In the genomic region with DNA sequence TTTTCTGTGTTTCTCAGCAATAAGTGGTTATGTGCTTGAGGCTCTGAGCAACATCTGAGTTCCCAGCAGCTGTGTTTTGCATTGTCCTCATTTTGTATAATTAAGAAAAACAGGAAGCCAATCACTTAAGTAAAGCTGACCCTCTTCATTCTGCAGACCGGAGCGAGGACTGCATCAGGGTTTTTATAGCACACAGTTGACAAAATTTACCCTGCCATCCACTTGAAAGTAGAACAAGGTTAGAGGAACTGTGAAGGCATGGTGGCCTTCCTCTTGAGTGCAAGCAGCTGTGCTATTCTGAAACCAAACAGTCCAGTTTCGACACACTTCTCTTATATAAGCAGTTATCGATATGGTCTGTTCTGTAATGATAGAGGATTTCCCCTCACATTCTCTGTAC, we compare ENCODE assay signal across 20 mouse cellular contexts.
DNase-seq lines count a peak whose midpoint lies in the region; ATAC-seq and TF ChIP-seq lines count a peak whose summit lies in the region.
"Had no signal": no experiment of that assay in that cellular context is flagged by ENCODE, and none has a peak within 500 bp of the region (broad histone marks: within the 10 kb centered on the region; RNA-seq: fewer than 3 reads in every experiment).

No protein-coding gene starts in this region.

- ATAC-seq in forebrain, embryonic 14.5 days: no peak
- ATAC-seq in forebrain, embryonic 12.5 days (ENCODE audit: low FRiP score): no peak
- ATAC-seq in intestine, embryonic 15.5 days: peak; percentile 61; the same call in 1 of the 2 replicates
- ATAC-seq in intestine, postnatal 0 days: no peak
- ATAC-seq: hindbrain, postnatal 0 days had no signal

- no peaks in the 10 kb centered on the region for H3K9me3 ChIP-seq in forebrain, embryonic 14.5 days (replicated peaks; ENCODE audit: control insufficient read depth, low read length)
- H3K9me3 ChIP-seq in forebrain, embryonic 12.5 days: no peaks in the 10 kb centered on the region
- no peaks in the 10 kb centered on the region for H3K9me3 ChIP-seq in intestine, embryonic 15.5 days
- no peaks in the 10 kb centered on the region for H3K9me3 ChIP-seq in intestine, postnatal 0 days (ENCODE audit: control insufficient read depth)
- H3K9me3 ChIP-seq in CH12.LX (replicated peaks; ENCODE audit: low read length): no peaks in the 10 kb centered on the region
- H3K9me3 ChIP-seq: embryonic facial prominence, embryonic 12.5 days; heart, embryonic 15.5 days; hindbrain, embryonic 13.5 days had no signal

- H3K27me3 ChIP-seq in forebrain, embryonic 14.5 days (replicated peaks; ENCODE audit: control insufficient read depth, insufficient read depth, low read length): no peaks in the 10 kb centered on the region
- no peaks in the 10 kb centered on the region for H3K27me3 ChIP-seq in forebrain, embryonic 12.5 days
- no peaks in the 10 kb centered on the region for H3K27me3 ChIP-seq in intestine, embryonic 15.5 days (replicated peaks)
- H3K27me3 ChIP-seq in intestine, postnatal 0 days (replicated peaks; ENCODE audit: control insufficient read depth, insufficient read depth, low read length): no peaks in the 10 kb centered on the region
- H3K27me3 ChIP-seq in CH12.LX (replicated peaks): no peaks in the 10 kb centered on the region
- H3K27me3 ChIP-seq: embryonic facial prominence, embryonic 12.5 days; heart, embryonic 15.5 days; hindbrain, embryonic 13.5 days had no signal

- no peak overlapping the region for H3K4me2 ChIP-seq in forebrain, embryonic 14.5 days (ENCODE audit: low read length)
- H3K4me2 ChIP-seq in forebrain, embryonic 12.5 days: no peak overlapping the region
- H3K4me2 ChIP-seq in intestine, embryonic 15.5 days (replicated peaks): no peak overlapping the region
- H3K4me2 ChIP-seq in intestine, postnatal 0 days (replicated peaks; ENCODE audit: low read depth): no peak overlapping the region
- no peak overlapping the region for H3K4me2 ChIP-seq in CH12.LX (ENCODE audit: insufficient read depth, low read depth, poor library complexity, severe bottlenecking)
- H3K4me2 ChIP-seq: embryonic facial prominence, embryonic 12.5 days; heart, embryonic 11.5 days; heart, embryonic 15.5 days; hindbrain, embryonic 13.5 days had no signal

- no peak overlapping the region for H3K9ac ChIP-seq in forebrain, embryonic 14.5 days (ENCODE audit: low read length)
- H3K9ac ChIP-seq in forebrain, embryonic 12.5 days: no peak overlapping the region
- H3K9ac ChIP-seq in intestine, embryonic 15.5 days: no peak overlapping the region
- no peak overlapping the region for H3K9ac ChIP-seq in intestine, postnatal 0 days (ENCODE audit: low read depth, low read length)
- H3K9ac ChIP-seq in CH12.LX (ENCODE audit: insufficient read depth, low read depth): no peak overlapping the region
- H3K9ac ChIP-seq: embryonic facial prominence, embryonic 12.5 days; heart, embryonic 15.5 days; hindbrain, embryonic 13.5 days had no signal

- H3K4me1 ChIP-seq in forebrain, embryonic 14.5 days (ENCODE audit: control insufficient read depth, insufficient read depth, low read length): no peaks in the 10 kb centered on the region
- H3K4me1 ChIP-seq in forebrain, embryonic 12.5 days: no peaks in the 10 kb centered on the region
- no peaks in the 10 kb centered on the region for H3K4me1 ChIP-seq in intestine, embryonic 15.5 days (replicated peaks)
- H3K4me1 ChIP-seq in intestine, postnatal 0 days (replicated peaks; ENCODE audit: control insufficient read depth, insufficient read depth, low read length): no peaks in the 10 kb centered on the region
- H3K4me1 ChIP-seq in CH12.LX (ENCODE audit: control insufficient read depth in 1 of 2, insufficient read depth in 2 of 2): peaks cover 0 to 7% of the 10 kb centered on the region in 2 experiments; a peak in 1 of 4 replicates
- H3K4me1 ChIP-seq: embryonic facial prominence, embryonic 12.5 days; heart, embryonic 15.5 days; hindbrain, embryonic 13.5 days had no signal

- WGBS in forebrain, embryonic 14.5 days: 78% methylated on average over 4 of the region's 4 CpGs
- 69% methylated on average over 4 of the region's 4 CpGs for WGBS in forebrain, embryonic 12.5 days
- 44% methylated on average over 4 of the region's 4 CpGs for WGBS in intestine, embryonic 15.5 days
- 55% methylated on average over 4 of the region's 4 CpGs for WGBS in intestine, postnatal 0 days

- TF ChIP-seq CTCF in intestine, postnatal 0 days (IDR thresholded peaks at IDR 0.05; ENCODE audit: low read depth): no peak
- TF ChIP-seq CTCF in CH12.LX (conservative IDR thresholded peaks at IDR 0.05 in 1 of 2, IDR thresholded peaks at IDR 0.05 in 1 of 2; ENCODE audit: low read depth in 2 of 2, low read length in 2 of 2): no peak

- H3K36me3 ChIP-seq in forebrain, embryonic 14.5 days (ENCODE audit: control insufficient read depth, insufficient read depth, low read length): no peaks in the 10 kb centered on the region
- H3K36me3 ChIP-seq in forebrain, embryonic 12.5 days (replicated peaks): no peaks in the 10 kb centered on the region
- H3K36me3 ChIP-seq in intestine, embryonic 15.5 days: no peaks in the 10 kb centered on the region
- no peaks in the 10 kb centered on the region for H3K36me3 ChIP-seq in intestine, postnatal 0 days (ENCODE audit: control insufficient read depth, insufficient read depth)
- no peaks in the 10 kb centered on the region for H3K36me3 ChIP-seq in CH12.LX (replicated peaks in 1 of 2; ENCODE audit: control insufficient read depth in 1 of 2, insufficient read depth in 1 of 2, low read length in 1 of 2)
- H3K36me3 ChIP-seq: embryonic facial prominence, embryonic 12.5 days; heart, embryonic 15.5 days; hindbrain, embryonic 13.5 days had no signal

- no peak overlapping the region for H3K27ac ChIP-seq in forebrain, embryonic 14.5 days (ENCODE audit: low read depth, low read length)
- no peak overlapping the region for H3K27ac ChIP-seq in forebrain, embryonic 12.5 days
- H3K27ac ChIP-seq in intestine, embryonic 15.5 days: no peak overlapping the region
- no peak overlapping the region for H3K27ac ChIP-seq in intestine, postnatal 0 days (ENCODE audit: low read depth, low read length)
- no peak overlapping the region for H3K27ac ChIP-seq in CH12.LX (ENCODE audit: insufficient read depth, low read depth)
- H3K27ac ChIP-seq: embryonic facial prominence, embryonic 12.5 days; heart, adult 2 months; heart, embryonic 15.5 days; hindbrain, embryonic 13.5 days; hindbrain, postnatal 0 days had no signal

- TF ChIP-seq EP300 in CH12.LX (IDR thresholded peaks at IDR 0.05; ENCODE audit: low read length): no peak

- TF ChIP-seq RAD21 in CH12.LX (IDR thresholded peaks at IDR 0.05; ENCODE audit: low read depth, low read length): no peak

- dilution Hi-C loops in CH12.LX (cut with MboI; ENCODE audit: extremely low pct_ligation_motif_present, extremely low pct_unique_long_range_greater_than_20kb, low sequenced_read_pairs): no loop called here

- H3K79me2 ChIP-seq in CH12.LX (replicated peaks; ENCODE audit: control insufficient read depth, extremely low read depth, insufficient read depth, poor library complexity, severe bottlenecking): no peaks in the 10 kb centered on the region

- DNase-seq in forebrain, embryonic 14.5 days (ENCODE audit: low spot score): peak; percentile 8
- DNase-seq in CH12.LX (ENCODE audit: extremely low read depth): peak; percentile 11
- DNase-seq in thymus, postnatal 14 days: no peak
- no peak for DNase-seq in left cerebral cortex, adult 11 months (ENCODE audit: low spot score)
- DNase-seq: adrenal gland, adult 2 months; adrenal gland, postnatal 25 days; cerebellum, adult 11 months; cerebellum, adult 8-10 months; cerebellum, postnatal 14 days; gastrocnemius, postnatal 14 days; heart, adult 2 months; heart, postnatal 14 days had no signal

- no peak for TF ChIP-seq POLR2A in CH12.LX (IDR thresholded peaks at IDR 0.05; ENCODE audit: low read depth, low read length)

- no peak overlapping the region for H3K4me3 ChIP-seq in forebrain, embryonic 14.5 days (ENCODE audit: low read depth, low read length)
- no peak overlapping the region for H3K4me3 ChIP-seq in forebrain, embryonic 12.5 days (replicated peaks)
- H3K4me3 ChIP-seq in intestine, embryonic 15.5 days (replicated peaks): no peak overlapping the region
- H3K4me3 ChIP-seq in intestine, postnatal 0 days (ENCODE audit: low read depth, low read length): no peak overlapping the region
- H3K4me3 ChIP-seq in CH12.LX (replicated peaks in 1 of 3; ENCODE audit: low read depth in 2 of 3, low read length in 2 of 3, poor library complexity in 1 of 3): no peak overlapping the region
- H3K4me3 ChIP-seq: embryonic facial prominence, embryonic 12.5 days; heart, adult 2 months; heart, embryonic 15.5 days; hindbrain, embryonic 13.5 days had no signal

- in situ Hi-C loops in CH12.LX (cut with MboI; ENCODE audit: low pct_ligation_motif_present, low pct_unique_long_range_greater_than_20kb, low sequenced_read_pairs): no loop called here

TF ChIP-seq in CH12.LX, 34 proteins besides CTCF, POLR2A, EP300 and RAD21:
- no peak for TF ChIP-seq JUN (IDR thresholded peaks at IDR 0.05; ENCODE audit: insufficient read depth, low read depth, low read length)
- TF ChIP-seq KAT2A (IDR thresholded peaks at IDR 0.05; ENCODE audit: insufficient replicate concordance, low read length): no peak
- TF ChIP-seq HCFC1 (IDR thresholded peaks at IDR 0.05; ENCODE audit: low read depth, low read length): no peak
- TF ChIP-seq MXI1 (IDR thresholded peaks at IDR 0.05; ENCODE audit: low read depth, low read length): no peak
- TF ChIP-seq UBTF (IDR thresholded peaks at IDR 0.05; ENCODE audit: low read depth, low read length): no peak

Comparison
In these comparisons a context has a peak if more than half of its experiments do, and no peak if none do; other contexts are left out.
1. DNase-seq: peak in forebrain, embryonic 14.5 days (single experiment) and CH12.LX (single experiment); none in thymus, postnatal 14 days (single experiment) and left cerebral cortex, adult 11 months (single experiment).